Mouse (Mus musculus): Measurements from ENCODE around the gene Ndufs7.

Ndufs7 gene

GRCm38 (mm10) chr10:80264341-80265148, 15.6 kb downstream of the Ndufs7 start:
- POLR2A ChIA-PET = interaction anchor here (0.6 to 12.5 kb wide), 36 partner anchors 9 to 412 kb away, joined by 3 to 169 read pairs (median 4); partner anchors contain the start of genes Rps15 (in 4 of the 4), Apc2 (in 2 of the 4), Mum1 (in 2 of the 4) and Csnk1g2 (in 1 of the 4)
- CTCF ChIA-PET = interaction anchor here in 3 of 4 experiments (0.6 to 1.3 kb wide), 9 partner anchors 8 to 496 kb away, joined by 3 to 5 read pairs (median 3); partner anchors contain the start of gene Mum1 (in 1 of the 3)

- CTCF ChIA-PET = interaction anchor here in 2 of 4 experiments (0.6 to 1.3 kb wide), 8 partner anchors 9 to 497 kb away, joined by 3 to 5 read pairs (median 3); partner anchors contain the start of gene Mum1 (in 1 of the 2)
- POLR2A ChIA-PET = interaction anchor here (0.7 to 12.5 kb wide), 35 partner anchors 9 to 411 kb away, joined by 3 to 169 read pairs (median 4); partner anchors contain the start of genes Rps15 (in 4 of the 4), Apc2 (in 2 of the 4), Mum1 (in 2 of the 4) and Csnk1g2 (in 1 of the 4)
These were observed 16.2 kb downstream of the Ndufs7 start for GRCm38 (mm10) chr10:80265149-80265486.

GRCm38 (mm10) chr10:80270099-80270498, 21.2 kb downstream of the Ndufs7 start:
- POLR2A ChIA-PET = interaction anchor here in 2 of 4 experiments (1.0 to 2.1 kb wide), 8 partner anchors 8 to 103 kb away, joined by 3 to 6 read pairs (median 4); partner anchors contain the start of genes Dazap1 (in 1 of the 2) and Rps15 (in 1 of the 2)
- CTCF ChIA-PET = no interaction called here

- CTCF ChIA-PET = no interaction called here
- POLR2A ChIA-PET = interaction anchor here (0.6 to 9.6 kb wide), 10 partner anchors 8 to 503 kb away, joined by 3 to 87 read pairs (median 4); partner anchors contain the start of genes Rps15 (in 2 of the 4) and Apc2 (in 1 of the 4)
These were observed 21.8 kb downstream of the Ndufs7 start for GRCm38 (mm10) chr10:80270734-80271181.

- ChIA-PET POLR2A (interaction anchor here (0.6 to 9.6 kb wide), 11 partner anchors 9 to 504 kb away, joined by 3 to 87 read pairs (median 4); partner anchors contain the start of genes Rps15 (in 2 of the 4) and Apc2 (in 1 of the 4)), CTCF (no interaction called here)
These were observed 22.4 kb downstream of the Ndufs7 start for GRCm38 (mm10) chr10:80271186-80271843.

- ChIA-PET CTCF (no interaction called here), POLR2A (interaction anchor here in 2 of 4 experiments (0.6 to 9.6 kb wide), 3 partner anchors 10 to 22 kb away, joined by 3 to 87 read pairs (median 15); partner anchors contain the start of genes Apc2 (in 1 of the 2) and Rps15 (in 1 of the 2))
These were observed 23.1 kb downstream of the Ndufs7 start for GRCm38 (mm10) chr10:80271870-80272585.

GRCm38 (mm10) chr10:80273847-80274246, 24.9 kb downstream of the Ndufs7 start:
- ChIA-PET POLR2A (interaction anchor here in 3 of 4 experiments (0.5 to 9.6 kb wide), 26 partner anchors 8 to 235 kb away, joined by 3 to 119 read pairs (median 4); partner anchors contain the start of genes Dazap1 (in 3 of the 3), Rps15 (in 3 of the 3), Apc2 (in 2 of the 3) and Cirbp (in 1 of the 3)), CTCF (interaction anchor here (0.5 to 1.4 kb wide), 9 partner anchors 9 to 106 kb away, joined by 3 to 8 read pairs (median 3); partner anchors contain the start of genes Pcsk4 (in 1 of the 4) and Reep6 (in 1 of the 4))

- ChIA-PET POLR2A (interaction anchor here in 3 of 4 experiments (0.6 to 9.6 kb wide), 20 partner anchors 9 to 422 kb away, joined by 3 to 119 read pairs (median 4); partner anchors contain the start of genes Apc2 (in 2 of the 3), Rps15 (in 2 of the 3), Dazap1 (in 1 of the 3) and Gamt (in 1 of the 3)), CTCF (interaction anchor here in 2 of 4 experiments (0.6 to 1.1 kb wide), 3 partner anchors 10 to 405 kb away, joined by 3 to 4 read pairs (median 3); partner anchors contain the start of gene Adamtsl5 (in 1 of the 2))
These were observed 27.3 kb downstream of the Ndufs7 start for GRCm38 (mm10) chr10:80276238-80276637.

- POLR2A ChIA-PET = interaction anchor here (0.8 to 9.6 kb wide), 16 partner anchors 8 to 110 kb away, joined by 3 to 119 read pairs (median 5); partner anchors contain the start of genes Rps15 (in 4 of the 4), Apc2 (in 2 of the 4), Dazap1 (in 2 of the 4) and Gamt (in 1 of the 4)
- CTCF ChIA-PET = interaction anchor here in 1 of 4 experiments (0.6 to 1.4 kb wide), 3 partner anchors 11 to 80 kb away, joined by 3 to 5 read pairs (median 3); partner anchors contain the start of gene Mum1
These were observed 29.5 kb downstream of the Ndufs7 start for GRCm38 (mm10) chr10:80278390-80278789.

GRCm38 (mm10) chr10:80279273-80279672, 30.4 kb downstream of the Ndufs7 start:
- ChIA-PET CTCF (interaction anchor here in 2 of 4 experiments (0.7 to 1.4 kb wide), 3 partner anchors 10 to 53 kb away, joined by 3 to 5 read pairs (median 3); partner anchors contain the start of gene Mum1 (in 1 of the 2)), POLR2A (interaction anchor here in 3 of 4 experiments (1.0 to 9.6 kb wide), 8 partner anchors 7 to 111 kb away, joined by 3 to 119 read pairs (median 6); partner anchors contain the start of genes Rps15 (in 3 of the 3), Apc2 (in 2 of the 3), Dazap1 (in 2 of the 3) and Gamt (in 1 of the 3))

- ChIA-PET POLR2A (interaction anchor here in 3 of 4 experiments (0.8 to 8.6 kb wide), 12 partner anchors 8 to 113 kb away, joined by 3 to 119 read pairs (median 4); partner anchors contain the start of genes Apc2 (in 2 of the 3), Dazap1 (in 2 of the 3), Rps15 (in 2 of the 3) and Gamt (in 1 of the 3)), CTCF (no interaction called here)
These were observed 32.4 kb downstream of the Ndufs7 start for GRCm38 (mm10) chr10:80281304-80281703.

- POLR2A ChIA-PET = interaction anchor here in 3 of 4 experiments (0.7 to 4.1 kb wide), 17 partner anchors 9 to 166 kb away, joined by 3 to 49 read pairs (median 5); partner anchors contain the start of genes Dazap1 (in 2 of the 3), Rps15 (in 2 of the 3), Apc2 (in 1 of the 3) and Gamt (in 1 of the 3)
These were observed 33.0 kb downstream of the Ndufs7 start for GRCm38 (mm10) chr10:80281921-80282371.

GRCm38 (mm10) chr10:80282481-80283441, 33.8 kb downstream of the Ndufs7 start:
- POLR2A ChIA-PET = interaction anchor here (0.6 to 4.1 kb wide), 24 partner anchors 9 to 167 kb away, joined by 3 to 49 read pairs (median 5); partner anchors contain the start of genes Rps15 (in 3 of the 4), Dazap1 (in 2 of the 4), Pcsk4 (in 2 of the 4) and Reep6 (in 2 of the 4)
- CTCF ChIA-PET = interaction anchor here in 2 of 4 experiments (0.6 to 1.5 kb wide), 5 partner anchors 9 to 118 kb away, joined by 3 to 5 read pairs (median 3); no protein-coding TSS in a partner anchor

More at GRCm38 (mm10) chr10:80281921-80282371, 33.0 kb downstream of the Ndufs7 start:
- CTCF ChIA-PET = interaction anchor here in 1 of 4 experiments (1.0 to 1.4 kb wide), 2 partner anchors 68 to 117 kb away, joined by 3 to 5 read pairs; no protein-coding TSS in a partner anchor

GRCm38 (mm10) chr10:80285222-80286070, 36.5 kb downstream of the Ndufs7 start:
- CTCF ChIA-PET = interaction anchor here in 2 of 4 experiments (0.6 to 0.9 kb wide), 3 partner anchors 10 to 88 kb away, joined by 3 to 4 read pairs (median 4); no protein-coding TSS in a partner anchor
- POLR2A ChIA-PET = interaction anchor here (0.7 to 3.2 kb wide), 18 partner anchors 7 to 200 kb away, joined by 3 to 11 read pairs (median 4); partner anchors contain the start of genes Apc2 (in 2 of the 4), Gamt (in 2 of the 4) and Dazap1 (in 1 of the 4)

Measured in embryonic stem cell, embryonic (primary cell).